Mouse (Mus musculus) lung, postnatal 10 days (tissue): ENCODE measurements around the gene Rgsl1.
"Not testable (repeated sequence)": the region's sequence is repeated elsewhere in the genome, so short reads cannot be mapped to it uniquely, and the experiment has no call there.

ENCODE experiments used
- DNase-seq: peaks from one replicate; pipeline ENCODE4 v3.0.0; 2021

The Rgsl1 gene

GRCm38 (mm10) chr1:153775174-153775573 is 68.8 kb downstream of the Rgsl1 start:
- no peak for DNase-seq

GRCm38 (mm10) chr1:153770776-153771167 is 73.2 kb downstream of the Rgsl1 start:
- DNase-seq, result no peak

- DNase-seq, result no peak
These were observed 73.8 kb downstream of the Rgsl1 start for GRCm38 (mm10) chr1:153769998-153770775.

GRCm38 (mm10) chr1:153769571-153769970 is 74.4 kb downstream of the Rgsl1 start:
- DNase-seq, result not testable (repeated sequence)

- no peak for DNase-seq
These were observed 75.5 kb downstream of the Rgsl1 start for GRCm38 (mm10) chr1:153768465-153768864.

- DNase-seq, result no peak
These were observed 76.7 kb downstream of the Rgsl1 start for GRCm38 (mm10) chr1:153767281-153767680.

- DNase-seq, result peak; percentile 16
These were observed 77.6 kb downstream of the Rgsl1 start for GRCm38 (mm10) chr1:153766298-153766697.

GRCm38 (mm10) chr1:153764136-153764535 is 79.8 kb downstream of the Rgsl1 start:
- DNase-seq, result no peak

GRCm38 (mm10) chr1:153753725-153754464 is 90.0 kb downstream of the Rgsl1 start:
- DNase-seq, result peak; percentile 55

GRCm38 (mm10) chr1:153752521-153752920 is 91.4 kb downstream of the Rgsl1 start:
- DNase-seq, result no peak

GRCm38 (mm10) chr1:153751763-153752301 is 92.1 kb downstream of the Rgsl1 start:
- peak; percentile 64 for DNase-seq

- no peak for DNase-seq
These were observed 93.9 kb downstream of the Rgsl1 start for GRCm38 (mm10) chr1:153750054-153750453.

GRCm38 (mm10) chr1:153749211-153749801 is 94.6 kb downstream of the Rgsl1 start, which contains the start of gene Rnasel:
Gene Rnasel, plus strand, starts transcription at chr1:153749426.
- peak; percentile 86 for DNase-seq

- peak; percentile 86 for DNase-seq
These were observed 95.4 kb downstream of the Rgsl1 start for GRCm38 (mm10) chr1:153748549-153748948.

GRCm38 (mm10) chr1:153747861-153748530 is 95.9 kb downstream of the Rgsl1 start:
- peak; percentile 53 for DNase-seq

- peak; percentile 84 for DNase-seq
These were observed 97.2 kb downstream of the Rgsl1 start for GRCm38 (mm10) chr1:153746728-153747127.

- no peak for DNase-seq
These were observed 97.7 kb downstream of the Rgsl1 start for GRCm38 (mm10) chr1:153746119-153746670.

GRCm38 (mm10) chr1:153742374-153743155 is 101.4 kb downstream of the Rgsl1 start:
- peak; percentile 82 for DNase-seq

- no peak for DNase-seq
These were observed 102.2 kb downstream of the Rgsl1 start for GRCm38 (mm10) chr1:153741551-153742316.

- no peak for DNase-seq
These were observed 103.1 kb downstream of the Rgsl1 start for GRCm38 (mm10) chr1:153740775-153741400.
